Mouse (Mus musculus) gastrocnemius, adult 8-10 months (tissue): ENCODE results near the gene Med12l. TPM values are rescaled to one million over a fixed set of nuclear protein-coding genes. Genes with fewer than 3 reads are reported as not detected.

Source experiments
- DNase-seq, 2 experiments: peaks; one replicate each; pipeline ENCODE4 v3.0.0; 2022; ENCODE audit warnings: low spot score in 2 of 2
- total RNA-seq, 4 experiments: library from RNA; stranded (reverse); gene quantifications; 2 replicates each; pipeline ENCODE4 v1.2.4; 2022

Gene Med12l
- total RNA-seq, 4 experiments from 2014 or later: 0.29 to 0.64 (median 0.34) TPM

- DNase-seq: no peak
Observed at GRCm38 (mm10) chr3:59228730-59229551, 223.3 kb downstream of the Med12l start.

- no peak for DNase-seq
Observed at GRCm38 (mm10) chr3:59230912-59231311, 225.3 kb downstream of the Med12l start.

GRCm38 (mm10) chr3:59234878-59235277 is 229.3 kb downstream of the Med12l start:
- no peak for DNase-seq

GRCm38 (mm10) chr3:59243384-59243783 is 237.8 kb downstream of the Med12l start:
- DNase-seq: no peak

DNA sequence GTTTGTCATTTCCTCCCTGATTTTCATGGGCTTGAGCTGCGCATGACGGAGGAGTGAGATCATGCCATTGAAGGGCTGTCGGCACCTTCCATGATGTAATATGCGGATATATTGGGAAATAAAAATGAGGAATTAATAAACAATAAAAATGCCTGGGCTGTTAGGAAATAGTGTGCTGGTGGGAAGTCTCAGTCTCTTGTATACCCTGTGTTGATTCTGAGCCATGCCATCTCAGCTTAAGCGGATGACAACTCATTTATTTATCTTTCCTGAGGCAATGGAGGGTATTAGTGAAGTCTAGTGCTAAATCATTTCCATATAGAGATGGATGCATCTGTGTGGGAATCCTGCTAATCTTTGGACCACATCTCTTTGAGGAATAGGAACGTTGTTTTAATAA is 242.4 kb downstream of the Med12l start:
- no peak for DNase-seq

- DNase-seq: no peak
Observed at GRCm38 (mm10) chr3:59250454-59250853, 244.8 kb downstream of the Med12l start.

- no peak for DNase-seq
Observed at GRCm38 (mm10) chr3:59257740-59258664, 252.4 kb downstream of the Med12l start.

GRCm38 (mm10) chr3:59260745-59261144 is 255.1 kb downstream of the Med12l start:
- no peak for DNase-seq

- no peak for DNase-seq
Observed at GRCm38 (mm10) chr3:59261709-59262472, 256.3 kb downstream of the Med12l start.

- no peak for DNase-seq
Observed at GRCm38 (mm10) chr3:59262704-59263103, 257.1 kb downstream of the Med12l start, which contains the start of gene P2ry12. Gene P2ry12 (minus strand): TSS chr3:59262871.

GRCm38 (mm10) chr3:59263417-59263816 is 257.8 kb downstream of the Med12l start:
- no peak for DNase-seq

GRCm38 (mm10) chr3:59263988-59264387 is 258.4 kb downstream of the Med12l start:
- DNase-seq: no peak

DNA sequence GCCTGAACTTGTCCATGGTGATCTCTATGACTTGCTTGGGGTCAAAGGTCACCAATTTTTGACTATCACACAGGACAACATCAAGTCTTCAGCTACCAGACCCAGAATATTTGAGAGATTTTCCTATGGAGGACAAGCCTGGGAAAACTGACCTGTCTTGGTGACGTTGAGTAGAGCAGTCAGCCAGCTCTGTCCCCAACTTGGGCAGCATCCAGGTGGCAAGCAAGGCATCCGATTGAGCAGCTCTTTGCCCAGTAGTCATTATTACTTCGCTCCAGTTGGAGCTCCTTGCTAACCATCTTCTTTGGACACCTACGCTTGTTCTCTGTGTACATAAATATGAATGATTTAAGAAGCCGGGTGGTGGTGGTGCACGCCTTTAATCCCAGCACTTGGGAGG is 265.2 kb downstream of the Med12l start:
- no peak for DNase-seq

DNA sequence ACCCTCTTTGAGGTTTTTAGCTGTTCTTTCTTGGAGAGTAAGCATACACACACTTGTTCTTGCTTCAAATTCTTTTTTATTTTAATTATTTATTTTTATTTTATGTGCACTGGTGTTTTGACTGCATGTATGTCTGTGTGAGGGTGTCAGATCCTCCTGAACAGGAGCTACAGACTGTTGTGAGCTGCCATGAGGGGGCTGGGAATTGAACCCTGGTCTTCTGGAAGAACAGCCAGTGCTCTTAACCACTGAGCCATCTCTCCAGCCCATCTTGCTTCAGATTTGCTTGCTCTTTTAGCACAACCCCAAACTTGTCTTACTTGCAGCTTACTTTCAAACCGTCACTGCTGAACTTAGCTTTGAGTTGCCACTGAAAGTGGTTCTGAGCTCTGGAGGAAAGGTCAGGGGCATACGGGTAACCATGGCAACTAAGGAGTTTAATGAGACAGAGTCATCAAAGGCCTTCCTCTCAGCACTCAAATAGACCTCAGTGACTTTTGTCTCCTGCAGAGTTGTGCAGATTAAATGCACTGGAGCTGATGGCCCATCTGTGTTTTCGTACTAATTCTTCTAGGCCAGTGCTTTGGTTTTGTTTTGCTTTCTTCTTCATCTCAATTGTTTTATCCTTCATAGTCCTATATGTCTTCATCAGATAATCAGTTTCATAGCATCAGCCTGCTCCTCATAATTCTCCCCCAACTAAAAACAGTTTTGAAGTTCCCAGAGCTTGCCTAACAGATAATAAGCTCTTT is 272.1 kb downstream of the Med12l start:
- no peak for DNase-seq

- no peak for DNase-seq
Observed at GRCm38 (mm10) chr3:59278254-59278533, 272.6 kb downstream of the Med12l start.

DNA sequence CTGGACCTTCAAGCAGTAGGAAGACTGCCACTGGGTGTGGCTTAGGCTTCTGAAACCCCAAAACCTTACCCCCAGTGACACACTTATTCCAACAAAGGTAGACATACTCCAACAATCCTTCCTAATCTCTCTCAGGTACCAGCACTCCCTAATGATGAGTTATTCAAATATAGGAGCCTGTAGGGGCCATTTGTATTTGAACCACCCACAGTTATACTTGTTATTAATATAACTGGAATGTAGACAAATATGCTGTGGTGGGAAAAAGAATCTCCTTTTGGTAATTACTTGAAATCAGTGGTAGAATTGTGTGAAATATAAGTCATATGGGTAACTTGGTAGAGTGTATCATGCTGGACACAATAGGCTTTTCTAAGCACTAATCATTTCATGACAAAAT is 273.0 kb downstream of the Med12l start:
- DNase-seq: no peak

DNA sequence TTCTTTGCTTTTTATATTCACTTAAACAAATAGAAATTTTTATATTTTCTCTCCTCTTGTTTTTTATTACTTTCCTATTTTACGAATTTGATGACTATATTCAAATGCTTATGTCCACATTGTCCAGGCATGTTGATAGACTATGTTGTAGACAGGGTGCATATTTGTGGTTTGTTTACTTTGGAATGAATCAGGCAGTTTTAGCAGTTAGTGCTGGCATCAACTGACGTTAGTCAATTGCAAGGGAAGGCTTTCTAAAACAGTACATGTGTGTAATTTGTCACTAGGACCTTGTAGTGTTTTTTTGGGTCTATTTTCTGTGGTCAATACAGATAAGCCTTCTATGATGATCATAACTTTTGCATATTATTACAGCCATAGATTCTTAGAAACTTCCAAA is 284.9 kb downstream of the Med12l start:
- DNase-seq: no peak

GRCm38 (mm10) chr3:59293437-59294199 is 288.0 kb downstream of the Med12l start:
- no peak for DNase-seq

DNA sequence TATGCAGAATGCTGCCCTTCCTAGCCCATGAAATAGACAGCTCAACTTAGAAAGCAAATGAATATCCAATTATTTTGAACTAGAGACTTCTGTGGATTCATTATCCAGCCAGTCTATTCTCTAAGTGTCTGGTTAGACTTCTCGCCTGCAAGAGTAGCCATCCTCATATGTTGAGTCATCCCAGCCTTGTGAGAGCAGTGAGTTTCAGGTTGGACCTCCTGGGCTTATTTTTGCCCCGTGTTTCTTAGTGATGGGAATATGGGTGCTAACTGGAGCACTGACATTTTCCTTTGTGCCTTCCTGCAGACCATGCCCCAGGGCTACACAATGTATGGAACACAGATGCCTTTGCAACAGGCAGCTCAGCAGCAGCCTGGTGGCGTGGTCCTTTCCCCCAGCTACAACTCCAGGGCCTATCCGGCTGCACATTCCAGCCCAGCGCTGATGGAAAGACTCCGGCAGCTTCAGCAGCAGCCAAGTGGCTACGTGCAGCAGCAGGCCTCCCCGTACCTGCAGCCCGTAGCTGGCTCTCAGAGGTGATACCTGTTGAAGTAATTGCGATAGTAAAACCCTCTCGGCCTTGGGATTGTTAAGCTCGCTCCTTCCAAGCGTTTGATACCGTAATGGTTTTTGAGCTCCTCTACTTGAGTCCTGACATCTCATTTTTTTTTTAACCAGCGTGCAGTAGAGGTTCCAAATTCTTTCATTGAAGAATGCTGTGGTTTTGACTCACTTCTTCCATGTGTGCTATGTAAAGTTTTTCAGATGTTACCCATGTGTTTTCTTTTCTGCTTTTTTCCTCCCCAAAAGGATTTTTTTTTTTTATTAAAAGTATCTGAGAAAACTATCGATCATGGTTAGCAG is 290.3 kb downstream of the Med12l start:
- no peak for DNase-seq
